Mouse (Mus musculus) MEL (cell line): Measurements from ENCODE around the gene Pcdh18. TPM values are rescaled to one million over a fixed set of nuclear protein-coding genes. Genes with fewer than 3 reads are reported as not detected.

Source experiments
- DNase-seq: peaks from one replicate; pipeline ENCODE4 v3.0.0; 2011; ENCODE audit warnings: low read depth, low spot score
- H3K27ac ChIP-seq: 2 replicates; pipeline ENCODE4 v1.5.1; 2012; ENCODE audit warnings: low read depth, mild to moderate bottlenecking, control low read depth, low read length, moderate library complexity; ENCODE audit not compliant: control insufficient read depth
- H3K27me3 ChIP-seq, 2 experiments: fragments of 150-350 bp in 1 of 2; sonication (generic) in 1 of 2; 2 replicates each; pipeline ENCODE4 v1.6.1; 2012; ENCODE audit warnings: low read length in 2 of 2, mild to moderate bottlenecking in 2 of 2, improper control_type of control experiment in 1 of 2, moderate library complexity in 1 of 2; ENCODE audit not compliant: insufficient read depth in 2 of 2, control insufficient read depth in 1 of 2
- H3K36me3 ChIP-seq, 2 experiments: 2 replicates each; pipeline ENCODE4 v1.6.1; 2012 to 2014; ENCODE audit warnings: low read length in 2 of 2, improper control_type of control experiment in 1 of 2, inconsistent platforms in 1 of 2, mild to moderate bottlenecking in 1 of 2; ENCODE audit not compliant: insufficient read depth in 2 of 2, control insufficient read depth in 1 of 2
- H3K4me1 ChIP-seq, 2 experiments: fragments of 150-350 bp in 1 of 2; sonication (generic) in 1 of 2; 2 replicates each; pipeline ENCODE4 v1.6.1; 2012; ENCODE audit warnings: low read length in 2 of 2, improper control_type of control experiment in 1 of 2, mild to moderate bottlenecking in 1 of 2; ENCODE audit not compliant: insufficient read depth in 2 of 2, control insufficient read depth in 1 of 2
- H3K4me3 ChIP-seq, 2 experiments: fragments of 150-350 bp in 1 of 2; sonication (generic) in 1 of 2; 2 replicates each; pipeline ENCODE4 v1.5.1; 2012; ENCODE audit warnings: low read depth in 2 of 2, low read length in 2 of 2, mild to moderate bottlenecking in 2 of 2, moderate library complexity in 2 of 2, control low read depth in 1 of 2, improper control_type of control experiment in 1 of 2; ENCODE audit not compliant: control insufficient read depth in 1 of 2, insufficient read depth in 1 of 2
- H3K79me2 ChIP-seq: 2 replicates; pipeline ENCODE4 v1.6.1; 2012; ENCODE audit warnings: mild to moderate bottlenecking, low read length, moderate library complexity; ENCODE audit not compliant: control insufficient read depth, poor library complexity, insufficient read depth
- H3K9ac ChIP-seq: 2 replicates; pipeline ENCODE4 v1.6.1; 2012; ENCODE audit warnings: low read depth, mild to moderate bottlenecking, control low read depth, low read length, moderate library complexity; ENCODE audit not compliant: control insufficient read depth, poor library complexity, severe bottlenecking
- H3K9me3 ChIP-seq: fragments of 150-350 bp; sonication (generic); replicated peaks from 2 replicates; pipeline ENCODE4 v1.6.1; 2012; ENCODE audit warnings: mild to moderate bottlenecking, low read length, improper control_type of control experiment, moderate library complexity; ENCODE audit not compliant: insufficient read depth
- BHLHE40 ChIP-seq: IDR thresholded peaks from 2 replicates; pipeline ENCODE4 v1.6.1; 2012; ENCODE audit warnings: low read depth, mild to moderate bottlenecking, inconsistent platforms, low read length, improper control_type of control experiment, borderline replicate concordance
- CTCF ChIP-seq, 3 experiments: IDR thresholded peaks in 2 of 3; conservative IDR thresholded peaks in 1 of 3; 2 replicates each; pipeline ENCODE4 v1.5.1; 2011 to 2012; ENCODE audit warnings: low read length in 3 of 3, low read depth in 2 of 3, mild to moderate bottlenecking in 2 of 3, improper control_type of control experiment in 1 of 3, inconsistent platforms in 1 of 3, mixed read lengths in 1 of 3, moderate library complexity in 1 of 3; ENCODE audit not compliant: control insufficient read depth in 1 of 3, insufficient read depth in 1 of 3, poor library complexity in 1 of 3, severe bottlenecking in 1 of 3
- EP300 ChIP-seq, 2 experiments: IDR thresholded peaks; 2 replicates each; pipeline ENCODE4 v1.6.1; 2011; ENCODE audit warnings: improper control_type of control experiment in 2 of 2, low read length in 2 of 2, low read depth in 1 of 2, mild to moderate bottlenecking in 1 of 2
- ETS1 ChIP-seq: IDR thresholded peaks from 2 replicates; pipeline ENCODE4 v1.6.1; 2012; ENCODE audit warnings: low read depth, mild to moderate bottlenecking, inconsistent platforms, low read length, improper control_type of control experiment, moderate library complexity
- GABPA ChIP-seq: IDR thresholded peaks from 2 replicates; pipeline ENCODE4 v1.6.1; 2012; ENCODE audit warnings: low read depth, mild to moderate bottlenecking, inconsistent platforms, low read length, improper control_type of control experiment, moderate library complexity
- JUND ChIP-seq: IDR thresholded peaks from 2 replicates; pipeline ENCODE4 v1.6.1; 2011; ENCODE audit warnings: low read depth, mild to moderate bottlenecking, improper control_type of control experiment, low read length
- MAX ChIP-seq: IDR thresholded peaks from 2 replicates; pipeline ENCODE4 v1.6.1; 2011; ENCODE audit warnings: low read length, improper control_type of control experiment
- MEF2A ChIP-seq: IDR thresholded peaks from 2 replicates; pipeline ENCODE4 v1.6.1; 2014; ENCODE audit warnings: low read depth, mild to moderate bottlenecking, inconsistent platforms, low read length, improper control_type of control experiment; ENCODE audit not compliant: poor library complexity, insufficient replicate concordance, severe bottlenecking; ENCODE audit errors: extremely low read depth
- MXI1 ChIP-seq: IDR thresholded peaks from 2 replicates; pipeline ENCODE4 v1.6.1; 2011; ENCODE audit warnings: mild to moderate bottlenecking, low read depth, low read length, improper control_type of control experiment
- MYC ChIP-seq: IDR thresholded peaks from 2 replicates; pipeline ENCODE4 v1.6.1; 2011; ENCODE audit warnings: low read depth, mild to moderate bottlenecking, low read length, improper control_type of control experiment, moderate library complexity
- POLR2A ChIP-seq, 2 experiments: IDR thresholded peaks; 2 replicates each; pipeline ENCODE4 v1.6.1; 2011 to 2012; ENCODE audit warnings: low read length in 2 of 2, mild to moderate bottlenecking in 2 of 2, control low read depth in 1 of 2, improper control_type of control experiment in 1 of 2, low read depth in 1 of 2, moderate library complexity in 1 of 2; ENCODE audit not compliant: control insufficient read depth in 1 of 2, insufficient read depth in 1 of 2, poor library complexity in 1 of 2
- POLR2AphosphoS2 ChIP-seq: IDR thresholded peaks from 2 replicates; pipeline ENCODE4 v1.6.1; 2011; ENCODE audit warnings: low read length, improper control_type of control experiment
- RAD21 ChIP-seq: IDR thresholded peaks from 2 replicates; pipeline ENCODE4 v1.6.1; 2011; ENCODE audit warnings: mild to moderate bottlenecking, low read depth, low read length, improper control_type of control experiment
- SMC3 ChIP-seq: IDR thresholded peaks from 2 replicates; pipeline ENCODE4 v1.6.1; 2011; ENCODE audit warnings: low read depth, low read length, improper control_type of control experiment
- TCF12 ChIP-seq: IDR thresholded peaks from 2 replicates; pipeline ENCODE4 v1.6.1; 2014; ENCODE audit warnings: low read depth, mild to moderate bottlenecking, inconsistent platforms, low read length, improper control_type of control experiment, moderate library complexity
- UBTF ChIP-seq: IDR thresholded peaks from 2 replicates; pipeline ENCODE4 v1.6.1; 2012; ENCODE audit warnings: low read depth, mild to moderate bottlenecking, inconsistent platforms, low read length, improper control_type of control experiment, moderate library complexity, borderline replicate concordance; ENCODE audit not compliant: insufficient read depth
- USF2 ChIP-seq, 2 experiments: IDR thresholded peaks; 2 replicates each; pipeline ENCODE4 v1.6.1; 2011 to 2012; ENCODE audit warnings: improper control_type of control experiment in 2 of 2, low read length in 2 of 2, borderline replicate concordance in 1 of 2, inconsistent platforms in 1 of 2, low read depth in 1 of 2, mild to moderate bottlenecking in 1 of 2; ENCODE audit not compliant: insufficient read depth in 1 of 2
- ZC3H11A ChIP-seq: IDR thresholded peaks from 2 replicates; pipeline ENCODE4 v1.6.1; 2012; ENCODE audit warnings: low read depth, mild to moderate bottlenecking, inconsistent platforms, low read length, improper control_type of control experiment
- ZKSCAN1 ChIP-seq: IDR thresholded peaks from 2 replicates; pipeline ENCODE4 v1.6.1; 2012; ENCODE audit warnings: low read depth, mild to moderate bottlenecking, inconsistent platforms, low read length, improper control_type of control experiment, moderate library complexity
- ZMIZ1 ChIP-seq: IDR thresholded peaks from 2 replicates; pipeline ENCODE4 v1.6.1; 2012; ENCODE audit warnings: low read depth, mild to moderate bottlenecking, inconsistent platforms, low read length, improper control_type of control experiment, moderate library complexity
- ZNF384 ChIP-seq: IDR thresholded peaks from 2 replicates; pipeline ENCODE4 v1.6.1; 2012; ENCODE audit warnings: low read depth, mild to moderate bottlenecking, inconsistent platforms, low read length, improper control_type of control experiment
- polyA plus RNA-seq, 2 experiments: library from polyadenylated mRNA; stranded (reverse) in 1 of 2; unstranded in 1 of 2; fragments of >175 nt in 1 of 2; fragments of >200 nt in 1 of 2; gene quantifications; 2 replicates each; pipeline versions ENCODE4 v1.2.1 to v1.2.4; 2012; ENCODE audit warnings: low replicate concordance in 2 of 2, low read depth in 1 of 2; ENCODE audit not compliant: insufficient read length in 2 of 2, insufficient read depth in 1 of 2, missing spikeins in 1 of 2
- total RNA-seq: library from RNA; depleted of rRNA; stranded (reverse); fragments of 300-350 nt; gene quantifications from 2 replicates; pipeline ENCODE4 v1.2.3, GENCODE M21; 2012

Gene Pcdh18
- total and polyA plus RNA-seq, 3 experiments, result not detected

- H3K27ac ChIP-seq, result no peak overlapping the region
- no peaks in the 10 kb centered on the region for H3K9me3 ChIP-seq
- no peak overlapping the region for H3K4me3 ChIP-seq
- no peak overlapping the region for H3K9ac ChIP-seq
- TF ChIP-seq ZKSCAN1 (no peak), GABPA (no peak), MXI1 (no peak), JUND (no peak), ETS1 (no peak), ZC3H11A (no peak), MAX (no peak), ZMIZ1 (no peak), POLR2A (IDR thresholded peaks at IDR 0.05; ENCODE audit: control insufficient read depth in 1 of 2, insufficient read depth in 1 of 2, low read depth in 1 of 2, low read length in 2 of 2, poor library complexity in 1 of 2) (no peak), MEF2A (no peak), RAD21 (no peak), BHLHE40 (no peak), CTCF (IDR thresholded peaks at IDR 0.05 in 2 of 3, conservative IDR thresholded peaks at IDR 0.05 in 1 of 3; ENCODE audit: control insufficient read depth in 1 of 3, insufficient read depth in 1 of 3, low read depth in 2 of 3, low read length in 3 of 3, poor library complexity in 1 of 3, severe bottlenecking in 1 of 3) (no peak), UBTF (no peak), USF2 (IDR thresholded peaks at IDR 0.05; ENCODE audit: borderline replicate concordance in 1 of 2, insufficient read depth in 1 of 2, low read depth in 1 of 2, low read length in 2 of 2) (no peak), SMC3 (no peak)
- no peak for DNase-seq
- H3K4me1 ChIP-seq, result no peaks in the 10 kb centered on the region
- H3K79me2 ChIP-seq, result no peaks in the 10 kb centered on the region
- no peaks in the 10 kb centered on the region for H3K27me3 ChIP-seq
- H3K36me3 ChIP-seq, result no peaks in the 10 kb centered on the region
Observed at GRCm38 (mm10) chr3:49805511-49805910, 48.4 kb upstream of the Pcdh18 start.

GRCm38 (mm10) chr3:49788296-49788695 is 31.2 kb upstream of the Pcdh18 start:
- no peak overlapping the region for H3K27ac ChIP-seq
- TF ChIP-seq EP300 (IDR thresholded peaks at IDR 0.05; ENCODE audit: low read depth in 1 of 2, low read length in 2 of 2) (no peak), MXI1 (no peak), POLR2AphosphoS2 (no peak), SMC3 (no peak), UBTF (no peak), RAD21 (no peak), ZNF384 (no peak), MYC (no peak), TCF12 (no peak)
- TF ChIP-seq, all 39 proteins: peak for 0
- no peaks in the 10 kb centered on the region for H3K79me2 ChIP-seq
- H3K27me3 ChIP-seq, result no peaks in the 10 kb centered on the region
- H3K9ac ChIP-seq, result no peak overlapping the region
- H3K4me1 ChIP-seq, result no peaks in the 10 kb centered on the region
- H3K9me3 ChIP-seq, result no peaks in the 10 kb centered on the region
- H3K36me3 ChIP-seq, result no peaks in the 10 kb centered on the region
- DNase-seq, result no peak
- H3K4me3 ChIP-seq, result no peak overlapping the region
